Mouse (Mus musculus) cerebellum, postnatal 36 days (tissue): ENCODE measurements at regions not wholly inside any gene's neighbourhood (a gene's known extent, or its start where the extent isn't known, plus 50 kb on each side); places are given as distances from the start of the nearest gene placed in this dataset.

Source experiments
- DNase-seq, 2 experiments: peaks; one replicate each; pipeline ENCODE4 v3.0.0; 2021 to 2022; ENCODE audit warnings: mixed read lengths in 2 of 2

- DNase-seq: peak; percentile 60 to 66
Observed at GRCm38 (mm10) chr1:122273579-122273978, 705.8 kb upstream of the Ddx18 start.

GRCm38 (mm10) chr1:122243031-122243430 lies 675.2 kb upstream of the Ddx18 start:
- DNase-seq: no peak

- DNase-seq: peak in 1 of 2 experiments; percentile 3
Observed at GRCm38 (mm10) chr1:122241511-122241910, 673.7 kb upstream of the Ddx18 start.

- no peak for DNase-seq
Observed at GRCm38 (mm10) chr1:122230442-122230841, 662.7 kb upstream of the Ddx18 start.

- no peak for DNase-seq
Observed at GRCm38 (mm10) chr1:122212484-122212883, 644.7 kb upstream of the Ddx18 start.

- DNase-seq: no peak
Observed at GRCm38 (mm10) chr1:122208619-122209018, 640.8 kb upstream of the Ddx18 start.

GRCm38 (mm10) chr1:122169547-122169946 lies 601.8 kb upstream of the Ddx18 start:
- peak in 1 of 2 experiments; percentile 6 for DNase-seq

GRCm38 (mm10) chr1:122161798-122162197 lies 594.0 kb upstream of the Ddx18 start:
- DNase-seq: no peak

GRCm38 (mm10) chr1:122141362-122141761 lies 573.6 kb upstream of the Ddx18 start:
- no peak for DNase-seq

- DNase-seq: no peak
Observed at GRCm38 (mm10) chr1:122123954-122124353, 556.2 kb upstream of the Ddx18 start.

- DNase-seq: no peak
Observed at GRCm38 (mm10) chr1:122095726-122096125, 527.9 kb upstream of the Ddx18 start.

- peak; percentile 17 to 19 for DNase-seq
Observed at GRCm38 (mm10) chr1:122082481-122082880, 514.7 kb upstream of the Ddx18 start.

GRCm38 (mm10) chr1:122076085-122076484 lies 508.3 kb upstream of the Ddx18 start:
- DNase-seq: no peak

- no peak for DNase-seq
Observed at GRCm38 (mm10) chr1:122055146-122055545, 487.4 kb upstream of the Ddx18 start.

- peak; percentile 77 to 82 for DNase-seq
Observed at GRCm38 (mm10) chr1:122048112-122048725, 480.4 kb upstream of the Ddx18 start.

- no peak for DNase-seq
Observed at GRCm38 (mm10) chr1:122043896-122044295, 476.1 kb upstream of the Ddx18 start.

GRCm38 (mm10) chr1:122043114-122043513 lies 475.3 kb upstream of the Ddx18 start:
- peak; percentile 33 to 37 for DNase-seq

GRCm38 (mm10) chr1:122007749-122008148 lies 440.0 kb upstream of the Ddx18 start:
- no peak for DNase-seq

- DNase-seq: no peak
Observed at GRCm38 (mm10) chr1:121996461-121996860, 428.7 kb upstream of the Ddx18 start.

- no peak for DNase-seq
Observed at GRCm38 (mm10) chr1:121990653-121991052, 422.9 kb upstream of the Ddx18 start.

GRCm38 (mm10) chr1:121958942-121959341 lies 391.2 kb upstream of the Ddx18 start:
- DNase-seq: no peak

GRCm38 (mm10) chr1:121935911-121936310 lies 368.1 kb upstream of the Ddx18 start:
- DNase-seq: no peak
